Mouse (Mus musculus): Measurements from ENCODE around the gene Sart3. TPM values are rescaled to one million over a fixed set of nuclear protein-coding genes. Genes with fewer than 3 reads are reported as not detected.

The Sart3 gene
- polyA plus RNA-seq, 1 experiment from 2014 or later: 47.4 TPM

DNA sequence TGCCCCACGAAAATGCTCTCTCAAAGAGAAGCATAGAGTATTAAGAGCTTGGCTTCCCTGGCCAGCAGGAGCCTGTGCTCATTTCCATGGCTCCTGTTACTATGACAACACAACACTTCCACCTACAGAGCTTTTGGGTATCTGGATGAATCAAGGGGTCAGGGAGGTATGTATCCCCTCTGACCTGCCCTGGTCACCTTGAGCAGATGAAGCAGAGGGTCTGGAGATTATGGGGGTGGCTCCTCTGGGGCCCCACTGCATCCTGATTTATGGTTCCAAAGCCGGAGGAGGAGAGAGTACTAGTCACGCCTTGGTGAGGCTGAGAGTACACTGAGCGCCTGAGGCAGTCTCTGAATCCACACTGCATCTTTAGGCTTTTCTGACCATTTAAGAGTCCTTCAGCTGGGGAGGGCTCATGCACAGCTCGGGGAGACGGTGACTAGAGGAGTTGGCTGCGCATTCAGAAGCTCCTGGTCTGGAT is 41.6 kb downstream of the Sart3 start:
- no peak for ATAC-seq (ENCODE audit: low FRiP score, low read depth)
- Histone ChIP-seq H3K9me3 (no peaks in the 10 kb centered on the region), H3K4me1 (replicated peaks) (peaks cover 18% of the 10 kb centered on the region), H3K4me3 (no peak overlapping the region), H3K36me3 (no peaks in the 10 kb centered on the region), H3K9ac (no peak overlapping the region), H3K27ac (replicated peaks) (0 out of 2 replicates have a peak overlapping the region, but pooled peaks have one; percentile 35), H3K27me3 (no peaks in the 10 kb centered on the region), H3K4me2 (no peak overlapping the region; the same call in 1 of the 2 replicates)
- WGBS: 61% methylated on average over 7 of the region's 7 CpGs

DNA sequence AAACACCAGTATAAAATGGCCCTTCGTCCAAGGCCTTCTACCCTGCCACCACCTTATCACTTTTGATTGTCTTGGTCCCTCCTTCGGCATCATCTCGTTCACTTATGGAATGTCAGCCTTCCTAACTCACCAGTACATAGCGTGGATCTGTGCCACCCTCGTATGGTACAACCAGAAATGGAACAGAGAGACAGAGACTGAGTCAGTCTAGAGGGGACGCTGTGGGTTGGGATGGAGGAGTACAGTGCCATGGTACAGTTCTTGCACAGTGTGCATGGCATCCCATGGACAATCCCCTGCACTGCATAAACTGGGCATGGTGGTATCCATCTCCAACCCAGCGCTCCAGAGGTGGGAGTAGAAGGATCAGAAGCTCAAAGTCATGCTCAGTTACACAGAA is 43.6 kb downstream of the Sart3 start:
- Histone ChIP-seq H3K27ac (replicated peaks) (no peak overlapping the region), H3K4me3 (no peak overlapping the region), H3K9me3 (no peaks in the 10 kb centered on the region), H3K4me2 (no peak overlapping the region), H3K9ac (no peak overlapping the region), H3K36me3 (no peaks in the 10 kb centered on the region), H3K27me3 (no peaks in the 10 kb centered on the region), H3K4me1 (replicated peaks) (peaks cover 17% of the 10 kb centered on the region)
- WGBS: 88% methylated on average over 7 of the region's 7 CpGs
- ATAC-seq (ENCODE audit: low FRiP score, low read depth): no peak

DNA sequence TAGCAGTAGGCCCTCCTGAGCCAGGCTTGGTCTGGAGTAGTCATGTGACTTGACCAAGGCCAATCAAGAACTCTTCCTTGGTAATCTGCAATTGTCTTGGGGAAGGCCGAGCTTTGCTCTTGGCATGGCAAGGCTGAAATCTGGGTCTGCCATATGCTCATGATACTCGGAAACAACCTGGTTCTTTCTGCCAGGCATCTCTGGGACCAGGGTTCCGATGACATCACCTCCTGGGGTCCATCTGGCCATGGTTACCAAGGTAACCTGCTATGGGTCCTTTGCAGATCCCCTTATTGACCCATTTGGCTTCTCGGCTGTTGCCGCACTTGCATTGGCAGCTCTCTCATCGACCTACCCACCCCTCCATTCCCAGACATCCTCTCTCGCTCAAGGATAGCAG is 44.3 kb downstream of the Sart3 start:
- WGBS: 80% methylated on average over 7 of the region's 7 CpGs
- ATAC-seq (ENCODE audit: low FRiP score, low read depth): no peak

DNA sequence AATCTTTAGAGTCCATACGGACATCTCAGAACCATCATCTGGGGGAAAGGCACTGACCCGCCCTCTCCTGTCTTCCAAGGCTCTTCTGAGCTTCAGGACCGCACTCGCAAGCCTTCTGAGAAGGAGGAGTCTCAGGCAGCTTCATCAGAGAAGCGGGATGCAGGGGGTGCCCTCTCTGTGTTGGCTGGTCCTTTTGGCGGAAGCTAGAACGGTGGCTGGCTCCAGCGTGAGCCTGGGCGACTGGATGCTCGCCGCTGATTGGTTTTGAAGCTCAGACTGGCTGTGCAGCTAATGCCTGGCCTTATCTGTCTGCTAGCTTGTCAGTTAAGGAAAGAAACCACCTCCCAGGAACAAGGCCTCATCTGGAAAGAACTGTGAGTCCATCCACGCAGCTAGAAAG is 45.1 kb downstream of the Sart3 start:
- Histone ChIP-seq H3K4me1 (replicated peaks) (peaks cover 22% of the 10 kb centered on the region), H3K4me3 (no peak overlapping the region), H3K4me2 (no peak overlapping the region), H3K27ac (replicated peaks) (no peak overlapping the region), H3K9ac (no peak overlapping the region), H3K27me3 (no peaks in the 10 kb centered on the region), H3K36me3 (no peaks in the 10 kb centered on the region), H3K9me3 (no peaks in the 10 kb centered on the region)
- no peak for ATAC-seq (ENCODE audit: low FRiP score, low read depth)
- WGBS: 69% methylated on average over 12 of the region's 12 CpGs

More for the DNA sequence above, 44.3 kb downstream of the Sart3 start:
- Histone ChIP-seq H3K4me1 (replicated peaks) (peaks cover 22% of the 10 kb centered on the region), H3K4me3 (no peak overlapping the region), H3K36me3 (no peaks in the 10 kb centered on the region), H3K9ac (no peak overlapping the region), H3K4me2 (no peak overlapping the region), H3K27ac (replicated peaks) (no peak overlapping the region), H3K27me3 (no peaks in the 10 kb centered on the region), H3K9me3 (no peaks in the 10 kb centered on the region)

DNA sequence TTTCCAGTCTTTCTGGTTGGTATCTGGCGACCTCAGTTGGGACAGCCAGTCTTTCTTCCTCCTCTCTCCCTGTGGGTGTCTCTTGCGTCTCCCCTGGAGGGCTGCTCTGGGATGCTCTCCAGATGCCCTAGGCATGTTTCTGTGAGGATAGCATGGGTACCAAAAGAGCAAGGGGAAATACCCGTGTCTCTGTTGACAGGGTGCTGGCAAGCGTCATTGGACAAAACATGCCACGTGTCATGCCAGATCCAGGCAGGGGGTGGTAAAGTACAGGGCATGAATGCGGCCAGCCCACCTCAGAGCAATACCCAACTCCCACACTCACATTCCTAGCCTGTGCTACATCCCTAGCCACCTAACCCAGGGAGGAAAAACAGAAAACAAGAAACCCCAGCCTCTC is 45.7 kb downstream of the Sart3 start:
- no peak for ATAC-seq (ENCODE audit: low FRiP score, low read depth)
- no peaks in the 10 kb centered on the region for H3K36me3 ChIP-seq
- H3K4me2 ChIP-seq: no peak overlapping the region
- no peaks in the 10 kb centered on the region for H3K27me3 ChIP-seq
- H3K27ac ChIP-seq (replicated peaks): no peak overlapping the region
- no peaks in the 10 kb centered on the region for H3K9me3 ChIP-seq
- peaks cover 22% of the 10 kb centered on the region for H3K4me1 ChIP-seq (replicated peaks)
- WGBS: 77% methylated on average over 6 of the region's 6 CpGs
- H3K4me3 ChIP-seq: no peak overlapping the region
- no peak overlapping the region for H3K9ac ChIP-seq

DNA sequence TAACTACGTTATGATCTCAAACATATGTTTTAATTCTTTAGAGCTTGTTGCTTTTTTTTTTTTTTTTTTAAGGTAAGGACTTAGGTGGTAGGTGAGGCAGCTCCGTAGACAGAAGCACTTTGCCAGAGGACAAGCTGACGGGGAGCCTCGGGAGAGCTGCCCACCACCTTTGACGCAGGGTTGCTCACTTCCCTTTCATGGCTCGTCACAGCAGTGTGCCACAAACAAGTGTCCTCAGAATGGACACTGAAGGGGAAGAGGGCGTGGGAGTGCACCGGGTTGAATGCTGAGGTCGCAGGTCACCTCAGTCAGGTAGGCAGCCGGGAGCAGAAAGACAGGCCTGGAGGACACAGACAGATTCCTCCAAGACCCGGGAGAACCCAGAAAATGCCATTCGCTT is 46.9 kb downstream of the Sart3 start:
- no peak overlapping the region for H3K27ac ChIP-seq (replicated peaks)
- H3K4me1 ChIP-seq (replicated peaks): peaks cover 15% of the 10 kb centered on the region
- no peak for ATAC-seq (ENCODE audit: low FRiP score, low read depth)
- no peak overlapping the region for H3K4me3 ChIP-seq
- 56% methylated on average over 12 of the region's 12 CpGs for WGBS
- no peak overlapping the region for H3K9ac ChIP-seq
- H3K27me3 ChIP-seq: no peaks in the 10 kb centered on the region
- H3K4me2 ChIP-seq: no peak overlapping the region
- no peaks in the 10 kb centered on the region for H3K9me3 ChIP-seq
- no peaks in the 10 kb centered on the region for H3K36me3 ChIP-seq

DNA sequence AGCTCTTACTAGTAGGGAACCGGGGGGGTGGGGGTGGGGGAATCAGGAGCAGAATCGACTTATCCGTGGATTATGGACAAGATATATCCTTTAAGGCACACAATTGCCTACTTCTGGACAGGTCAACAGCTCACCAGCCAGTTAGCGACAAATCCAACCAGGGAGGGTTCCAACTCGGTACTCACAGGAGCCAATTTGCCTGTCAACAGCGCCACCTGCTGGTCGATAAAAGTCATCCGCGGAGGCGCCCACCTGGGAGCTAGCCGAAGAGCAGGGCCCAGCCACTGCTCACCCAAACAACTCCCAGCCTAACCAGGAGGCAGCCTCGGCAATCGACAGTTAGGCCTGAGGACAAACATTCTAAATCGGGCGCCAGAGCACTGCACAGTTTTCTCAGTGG is 47.9 kb downstream of the Sart3 start, which contains the start of gene 1700069L16Rik:
Gene 1700069L16Rik (minus strand): TSS at position 327 of the 400 bp plus-strand sequence.
- ATAC-seq (ENCODE audit: low FRiP score, low read depth): peak; percentile 69
- Histone ChIP-seq H3K27ac (replicated peaks) (no peak within 1 kb of the TSS), H3K27me3 (no peaks in the 10 kb centered on the region), H3K4me2 (no peak within 1 kb of the TSS), H3K36me3 (no peaks in the 10 kb centered on the region), H3K4me1 (replicated peaks) (peaks cover 14% of the 10 kb centered on the region; the same call in 1 of the 2 replicates), H3K9me3 (no peaks in the 10 kb centered on the region), H3K9ac (no peak within 1 kb of the TSS), H3K4me3 (no peak within 1 kb of the TSS)
- WGBS: 3% methylated on average over 15 of the region's 15 CpGs

DNA sequence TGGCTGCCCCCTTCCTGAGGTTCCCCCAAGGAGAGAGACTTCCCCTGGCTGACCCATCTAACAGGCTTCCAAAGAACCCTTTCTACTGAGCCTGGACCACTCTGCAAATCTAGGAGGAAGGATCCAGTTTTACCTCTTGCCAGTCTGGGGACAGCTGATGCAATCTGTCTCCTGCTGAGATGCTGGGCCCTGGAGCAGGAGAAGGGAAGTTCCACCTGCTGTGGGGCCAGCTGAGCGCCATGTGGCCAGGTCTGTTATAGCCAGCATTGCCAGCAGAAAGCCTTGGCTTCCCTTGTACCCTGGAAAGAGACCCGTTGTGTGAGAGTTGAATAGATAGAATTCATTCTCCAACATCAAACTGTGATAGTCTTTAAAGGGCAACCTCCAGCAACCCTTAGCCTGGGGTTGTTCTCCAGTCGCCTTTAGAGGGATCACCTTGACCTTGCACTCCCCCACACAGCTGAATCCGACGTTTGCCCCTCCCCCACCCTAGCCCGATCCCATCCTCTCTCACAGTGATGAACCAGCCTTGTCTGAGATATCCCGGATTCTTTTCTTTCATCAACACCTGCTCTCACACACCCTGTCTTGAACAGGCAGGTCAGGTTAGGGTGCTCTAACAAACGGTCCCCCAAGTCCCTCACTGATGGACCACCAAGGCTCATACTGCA is 48.6 kb downstream of the Sart3 start:
- peaks cover 20% of the 10 kb centered on the region for H3K4me1 ChIP-seq (replicated peaks)
- H3K27me3 ChIP-seq: no peaks in the 10 kb centered on the region
- no peak overlapping the region for H3K9ac ChIP-seq
- H3K27ac ChIP-seq (replicated peaks): no peak overlapping the region
- no peaks in the 10 kb centered on the region for H3K9me3 ChIP-seq
- no peak for ATAC-seq (ENCODE audit: low FRiP score, low read depth)
- H3K4me2 ChIP-seq: no peak overlapping the region
- no peak overlapping the region for H3K4me3 ChIP-seq
- 35% methylated on average over 8 of the region's 8 CpGs for WGBS
- H3K36me3 ChIP-seq: no peaks in the 10 kb centered on the region

DNA sequence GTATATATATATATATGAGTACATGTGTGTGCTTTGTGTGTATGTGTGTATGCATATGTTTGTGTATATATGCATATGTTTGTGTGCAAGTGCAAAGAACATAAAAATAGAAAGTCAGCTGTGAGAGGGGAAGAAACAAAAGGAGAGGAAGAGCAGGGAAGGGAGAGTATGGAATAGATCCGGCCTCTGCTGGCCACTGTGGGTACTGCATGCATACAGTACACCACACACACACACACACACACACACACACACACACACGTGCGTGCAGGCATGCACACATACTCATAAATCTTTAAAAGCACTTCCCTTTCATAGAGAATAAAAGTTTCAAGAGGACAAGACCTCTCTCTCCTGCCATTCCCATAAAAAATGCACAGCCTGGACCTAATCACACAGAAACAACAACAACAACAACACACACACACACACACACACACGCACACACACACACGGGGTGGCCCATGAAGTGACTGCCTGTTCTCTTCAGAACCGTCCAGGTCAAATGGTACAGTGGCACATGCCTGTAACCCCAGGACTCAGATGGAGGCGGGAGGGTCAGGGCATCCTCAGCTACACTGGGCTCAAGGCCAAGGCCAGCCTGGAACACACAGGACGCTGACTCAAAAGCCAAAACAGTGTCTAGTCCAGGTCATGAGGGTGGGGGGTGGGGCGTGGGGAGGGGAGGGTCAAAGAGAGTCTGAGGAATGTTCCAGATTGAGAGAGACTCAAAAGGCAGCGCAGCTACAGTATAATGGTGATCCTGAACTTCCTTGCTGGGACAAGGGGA is 49.9 kb downstream of the Sart3 start:
- Histone ChIP-seq H3K27ac (replicated peaks) (no peak overlapping the region), H3K9me3 (no peaks in the 10 kb centered on the region), H3K4me2 (no peak overlapping the region), H3K27me3 (no peaks in the 10 kb centered on the region), H3K4me1 (replicated peaks) (peaks cover 26% of the 10 kb centered on the region), H3K9ac (no peak overlapping the region), H3K36me3 (no peaks in the 10 kb centered on the region), H3K4me3 (no peak overlapping the region)
- WGBS: 89% methylated on average over 10 of the region's 10 CpGs
- ATAC-seq (ENCODE audit: low FRiP score, low read depth): no peak

DNA sequence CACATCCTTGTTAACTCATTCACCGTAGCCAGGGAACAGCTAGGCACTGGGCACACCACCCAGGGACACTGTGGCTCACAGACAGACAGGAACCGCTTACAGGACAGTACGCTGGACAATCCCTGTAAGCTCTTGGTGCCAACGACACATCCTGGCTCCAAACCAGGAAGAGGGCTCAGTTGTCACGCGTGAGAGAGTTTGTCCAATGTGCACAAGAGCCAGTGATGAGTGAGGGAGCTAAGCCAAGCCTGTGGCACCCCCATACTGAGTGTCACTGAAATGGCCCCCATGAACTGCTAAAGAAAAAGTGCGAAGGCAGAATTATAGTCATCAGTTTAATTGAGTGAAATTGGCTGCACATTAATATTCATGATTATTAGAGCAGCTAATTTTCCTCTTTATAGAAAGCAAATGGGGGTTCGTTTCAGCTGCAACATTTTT is 53.1 kb downstream of the Sart3 start:
- Histone ChIP-seq H3K36me3 (no peaks in the 10 kb centered on the region), H3K9ac (no peak overlapping the region), H3K4me2 (no peak overlapping the region), H3K9me3 (no peaks in the 10 kb centered on the region), H3K27ac (replicated peaks) (peak overlapping the region; percentile 46; the same call in 1 of the 2 replicates), H3K4me1 (replicated peaks) (peaks cover 46% of the 10 kb centered on the region), H3K4me3 (no peak overlapping the region), H3K27me3 (no peaks in the 10 kb centered on the region)
- no peak for ATAC-seq (ENCODE audit: low FRiP score, low read depth)
- 57% methylated on average over 8 of the region's 8 CpGs for WGBS

DNA sequence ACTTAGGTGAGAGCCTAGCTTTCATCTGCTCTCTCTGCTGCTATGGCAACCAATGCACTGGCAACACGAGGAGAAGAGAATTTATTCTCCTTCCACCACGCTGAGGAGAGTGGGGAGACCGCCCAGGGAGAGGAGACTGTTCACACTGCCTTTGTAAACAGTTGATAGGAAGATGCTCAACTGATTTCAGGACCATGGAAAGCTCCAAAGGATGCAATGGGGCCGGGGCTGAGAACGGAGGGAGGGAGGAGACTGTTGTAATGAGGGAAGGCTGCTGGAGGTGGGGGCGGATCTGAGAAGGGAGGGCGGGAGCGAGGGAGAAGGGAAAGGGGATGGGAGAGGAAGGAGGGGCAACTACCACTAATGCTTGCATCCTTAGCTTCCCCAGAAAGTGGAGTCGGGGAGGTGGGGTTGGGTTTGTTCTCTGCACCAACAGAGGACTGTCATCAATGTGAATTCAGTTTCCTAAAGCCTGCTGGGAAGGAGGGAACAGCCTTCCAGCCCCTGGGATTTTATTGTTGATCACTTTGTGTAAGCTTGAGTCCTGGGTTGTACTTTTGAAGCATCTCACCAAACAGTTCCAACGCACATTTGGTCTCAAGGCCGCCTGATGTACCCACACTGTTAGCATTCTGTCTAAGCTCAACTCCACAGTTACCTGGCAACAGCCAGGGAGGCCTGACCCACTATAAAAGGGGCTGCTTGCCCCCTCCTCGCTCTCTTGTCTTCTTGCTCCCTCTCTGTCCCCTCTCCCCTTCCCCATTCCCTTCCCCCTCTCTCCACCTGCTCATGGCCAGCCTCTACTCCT is 55.5 kb downstream of the Sart3 start:
- Histone ChIP-seq H3K36me3 (no peaks in the 10 kb centered on the region), H3K4me2 (peak overlapping the region; percentile 35), H3K4me3 (no peak overlapping the region), H3K9ac (no peak overlapping the region), H3K27ac (replicated peaks) (peak overlapping the region; percentile 88), H3K9me3 (no peaks in the 10 kb centered on the region), H3K4me1 (replicated peaks) (peaks cover 38% of the 10 kb centered on the region), H3K27me3 (no peaks in the 10 kb centered on the region)
- 6% methylated on average over 11 of the region's 12 CpGs for WGBS
- ATAC-seq (ENCODE audit: low FRiP score, low read depth): peak; percentile 89

DNA sequence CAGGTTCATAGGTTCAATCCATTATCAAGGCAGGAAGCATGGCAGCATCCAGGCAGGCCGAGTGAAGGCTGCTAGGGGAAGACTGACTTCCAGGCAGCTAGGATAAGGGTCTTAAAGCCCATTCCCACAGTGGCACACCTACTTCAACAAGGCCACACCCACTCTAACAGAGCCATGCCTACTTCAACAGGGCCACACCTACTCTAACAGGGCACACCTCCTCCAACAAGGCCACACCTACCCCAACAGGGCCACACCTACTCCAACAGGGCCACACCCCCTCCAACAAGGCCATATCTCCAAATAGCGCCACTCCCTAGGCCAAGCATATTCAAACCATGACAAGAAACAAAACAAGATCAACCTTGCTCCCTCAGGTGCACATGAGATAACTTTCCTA is 59.4 kb downstream of the Sart3 start:
- 68% methylated on average over 2 of the region's 2 CpGs for WGBS
- H3K36me3 ChIP-seq: no peaks in the 10 kb centered on the region
- ATAC-seq (ENCODE audit: low FRiP score, low read depth): no peak

More for the DNA sequence above, 59.4 kb downstream of the Sart3 start:
- H3K4me1 ChIP-seq (replicated peaks): peaks cover 22% of the 10 kb centered on the region
- no peak overlapping the region for H3K4me3 ChIP-seq
- no peak overlapping the region for H3K27ac ChIP-seq (replicated peaks)
- H3K27me3 ChIP-seq: no peaks in the 10 kb centered on the region
- H3K9ac ChIP-seq: no peak overlapping the region
- H3K4me2 ChIP-seq: no peak overlapping the region
- no peaks in the 10 kb centered on the region for H3K9me3 ChIP-seq

Measured in hindbrain, embryonic 15.5 days (tissue).